Mouse (Mus musculus): ENCODE measurements around the gene Tango2.

DNA sequence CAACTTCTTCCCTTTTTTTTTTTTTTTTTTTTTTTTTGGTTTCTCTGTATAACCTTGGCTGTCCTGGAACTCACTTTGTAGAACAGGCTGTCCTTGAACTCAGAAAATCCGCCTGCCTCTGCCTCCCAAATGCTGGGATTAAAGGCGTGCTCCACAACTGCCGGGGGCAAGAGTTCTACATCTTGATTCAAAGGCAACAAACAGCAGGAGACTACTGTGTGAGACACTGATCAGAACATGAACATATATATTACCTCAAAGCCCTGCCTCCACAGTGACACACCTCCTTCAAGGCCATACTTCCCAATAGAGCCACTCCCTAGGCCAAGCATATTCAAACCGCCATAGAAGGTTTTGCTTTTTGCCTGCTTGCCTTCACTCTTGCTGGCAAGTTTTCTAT lies 25.7 kb upstream of the Tango2 start:
- no peak for TF ChIP-seq CTCF (IDR thresholded peaks at IDR 0.05; ENCODE audit: low read depth)
- TF ChIP-seq EP300 (optimal IDR thresholded peaks at IDR 0.05) = no peak

Measured in stomach, postnatal 0 days (tissue).